Mouse (Mus musculus): Measurements from ENCODE around the gene Limch1. TPM values are rescaled to one million over a fixed set of nuclear protein-coding genes. Genes with fewer than 3 reads are reported as not detected.
A peak's percentile ranks its signal among the peaks of the same experiment; 100 is the strongest.

Limch1 gene
- polyA plus RNA-seq, 2 experiments, result 44.4 to 85.3 TPM

DNA sequence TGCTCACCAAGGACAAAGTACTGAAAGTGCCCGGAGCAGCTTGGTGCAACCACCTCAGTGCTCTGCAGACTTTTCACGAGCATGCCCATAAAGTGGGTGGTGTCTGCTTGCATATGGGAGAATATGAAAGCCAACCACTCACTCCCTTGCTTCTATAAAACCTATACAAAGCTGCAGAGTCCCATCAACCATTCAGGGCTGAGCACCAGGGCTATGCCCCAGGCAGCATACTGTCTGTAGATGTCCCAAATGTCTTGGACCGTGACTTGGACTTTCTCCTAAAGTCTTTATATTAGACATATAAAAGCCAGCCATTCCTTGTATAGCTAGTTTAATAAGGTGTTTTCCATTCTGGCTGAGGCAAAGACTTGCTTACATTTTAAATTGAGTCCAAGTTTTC is 47.6 kb downstream of the Limch1 start:
- Histone ChIP-seq H3K4me1 (ENCODE audit: control insufficient read depth, insufficient read depth, low read length) (peaks cover 30% of the 10 kb centered on the region), H3K4me2 (replicated peaks; ENCODE audit: low read depth, low read length, severe bottlenecking) (no peak overlapping the region), H3K9ac (ENCODE audit: low read depth, low read length, severe bottlenecking) (no peak overlapping the region), H3K36me3 (ENCODE audit: control insufficient read depth, insufficient read depth, low read length) (no peaks in the 10 kb centered on the region), H3K9me3 (ENCODE audit: control insufficient read depth, low read length) (no peaks in the 10 kb centered on the region), H3K27ac (replicated peaks; ENCODE audit: low read depth, low read length) (no peak overlapping the region), H3K27me3 (ENCODE audit: control insufficient read depth, insufficient read depth, low read length) (no peaks in the 10 kb centered on the region), H3K4me3 (replicated peaks; ENCODE audit: low read length) (no peak overlapping the region)
- TF ChIP-seq POLR2A (IDR thresholded peaks at IDR 0.05; ENCODE audit: borderline replicate concordance, extremely low read depth, insufficient read depth, insufficient read length), result no peak
- WGBS, result 45% methylated on average over 3 of the region's 3 CpGs
- ATAC-seq (ENCODE audit: low FRiP score, low read depth), result peak; percentile 84
- DNase-seq (ENCODE audit: low spot score), result peak; percentile 48

DNA sequence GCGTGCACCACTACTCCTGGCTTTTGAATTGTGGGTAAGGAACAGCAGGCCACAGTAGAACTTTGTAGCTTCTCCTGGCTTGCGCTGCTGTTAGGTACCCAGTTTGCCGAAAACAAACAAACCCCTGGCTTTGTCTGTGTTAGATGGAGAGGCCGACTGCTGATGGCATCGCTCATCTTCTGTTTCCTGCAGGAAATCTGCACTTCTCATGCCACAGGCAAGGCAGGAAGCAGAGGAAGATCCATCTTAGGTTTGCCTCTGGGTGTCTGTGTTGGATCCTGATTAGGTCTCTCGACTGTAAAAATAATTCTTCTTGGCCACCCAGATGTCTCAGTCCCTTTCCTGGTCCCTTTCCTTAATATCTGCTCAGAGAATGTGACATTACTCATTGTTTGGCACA is 51.7 kb downstream of the Limch1 start:
- Histone ChIP-seq H3K4me1 (ENCODE audit: control insufficient read depth, insufficient read depth, low read length) (peaks cover 44% of the 10 kb centered on the region), H3K36me3 (ENCODE audit: control insufficient read depth, insufficient read depth, low read length) (no peaks in the 10 kb centered on the region), H3K4me2 (replicated peaks; ENCODE audit: low read depth, low read length, severe bottlenecking) (no peak overlapping the region), H3K9ac (ENCODE audit: low read depth, low read length, severe bottlenecking) (no peak overlapping the region), H3K27me3 (ENCODE audit: control insufficient read depth, insufficient read depth, low read length) (no peaks in the 10 kb centered on the region), H3K27ac (replicated peaks; ENCODE audit: low read depth, low read length) (no peak overlapping the region), H3K4me3 (replicated peaks; ENCODE audit: low read length) (no peak overlapping the region), H3K9me3 (ENCODE audit: control insufficient read depth, low read length) (no peaks in the 10 kb centered on the region)
- no peak for TF ChIP-seq POLR2A (IDR thresholded peaks at IDR 0.05; ENCODE audit: borderline replicate concordance, extremely low read depth, insufficient read depth, insufficient read length)
- 81% methylated on average over 6 of the region's 6 CpGs for WGBS
- no peak for ATAC-seq (ENCODE audit: low FRiP score, low read depth)
- no peak for DNase-seq (ENCODE audit: low spot score)

DNA sequence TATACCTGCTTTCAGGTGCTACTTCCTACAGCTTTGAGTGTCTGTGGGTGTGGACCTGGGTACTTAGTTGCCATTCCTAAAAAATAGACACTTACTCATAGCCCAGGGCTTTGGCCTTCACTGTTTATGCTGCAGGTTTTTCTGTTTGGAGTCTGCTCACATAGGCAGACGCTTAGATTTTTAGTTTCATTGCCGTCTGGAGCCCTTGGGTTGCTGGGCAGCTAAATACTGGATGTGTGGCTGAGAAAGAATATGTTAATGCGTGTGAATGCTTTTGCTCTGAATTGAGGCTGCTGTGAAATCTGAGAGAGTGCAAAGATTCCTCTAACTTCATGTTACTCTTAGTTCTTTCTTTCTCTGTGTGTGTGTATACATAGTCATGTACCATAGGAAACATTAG is 52.5 kb downstream of the Limch1 start:
- no peak for DNase-seq (ENCODE audit: low spot score)
- Histone ChIP-seq H3K4me2 (replicated peaks; ENCODE audit: low read depth, low read length, severe bottlenecking) (no peak overlapping the region), H3K9ac (ENCODE audit: low read depth, low read length, severe bottlenecking) (peak overlapping the region; percentile 2; the same call in 1 of the 2 replicates), H3K4me3 (replicated peaks; ENCODE audit: low read length) (no peak overlapping the region), H3K27ac (replicated peaks; ENCODE audit: low read depth, low read length) (peak overlapping the region; percentile 13; the same call in 1 of the 2 replicates), H3K27me3 (ENCODE audit: control insufficient read depth, insufficient read depth, low read length) (no peaks in the 10 kb centered on the region), H3K9me3 (ENCODE audit: control insufficient read depth, low read length) (no peaks in the 10 kb centered on the region), H3K4me1 (ENCODE audit: control insufficient read depth, insufficient read depth, low read length) (peaks cover 38% of the 10 kb centered on the region), H3K36me3 (ENCODE audit: control insufficient read depth, insufficient read depth, low read length) (no peaks in the 10 kb centered on the region)
- no peak for TF ChIP-seq POLR2A (IDR thresholded peaks at IDR 0.05; ENCODE audit: borderline replicate concordance, extremely low read depth, insufficient read depth, insufficient read length)
- ATAC-seq (ENCODE audit: low FRiP score, low read depth), result no peak
- WGBS, result 25% methylated on average over 3 of the region's 3 CpGs

DNA sequence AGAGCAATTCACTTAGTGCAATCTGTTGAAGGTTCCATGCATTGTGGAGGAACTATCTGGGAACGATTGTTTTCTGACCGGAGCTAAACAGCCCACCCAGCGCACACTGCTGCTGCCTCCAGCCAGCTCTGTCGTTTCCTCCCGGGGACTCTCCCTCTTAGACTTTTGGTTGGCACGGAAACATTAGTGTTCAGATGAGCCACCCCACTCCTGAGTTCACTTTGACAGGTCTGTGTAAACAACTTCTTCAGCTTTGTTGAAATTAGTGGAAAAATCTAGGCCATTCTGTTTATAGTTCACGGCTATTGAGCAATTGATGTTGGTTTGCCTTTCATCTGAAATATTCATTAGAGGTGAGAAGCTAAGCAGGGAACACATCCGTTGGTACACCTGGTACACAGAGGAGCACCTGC is 53.0 kb downstream of the Limch1 start:
- TF ChIP-seq POLR2A (IDR thresholded peaks at IDR 0.05; ENCODE audit: borderline replicate concordance, extremely low read depth, insufficient read depth, insufficient read length), result no peak
- H3K27ac ChIP-seq (replicated peaks; ENCODE audit: low read depth, low read length), result no peak overlapping the region; the same call in 1 of the 2 replicates
- no peaks in the 10 kb centered on the region for H3K27me3 ChIP-seq (ENCODE audit: control insufficient read depth, insufficient read depth, low read length)
- H3K36me3 ChIP-seq (ENCODE audit: control insufficient read depth, insufficient read depth, low read length), result no peaks in the 10 kb centered on the region
- no peak overlapping the region for H3K4me2 ChIP-seq (replicated peaks; ENCODE audit: low read depth, low read length, severe bottlenecking)
- no peak overlapping the region for H3K9ac ChIP-seq (ENCODE audit: low read depth, low read length, severe bottlenecking)
- DNase-seq (ENCODE audit: low spot score) (no peak), ATAC-seq (ENCODE audit: low FRiP score, low read depth) (no peak)
- H3K4me1 ChIP-seq (ENCODE audit: control insufficient read depth, insufficient read depth, low read length), result peaks cover 33% of the 10 kb centered on the region
- H3K4me3 ChIP-seq (replicated peaks; ENCODE audit: low read length), result no peak overlapping the region
- WGBS, result 23% methylated on average over 8 of the region's 8 CpGs
- H3K9me3 ChIP-seq (ENCODE audit: control insufficient read depth, low read length), result no peaks in the 10 kb centered on the region

- H3K9me3 ChIP-seq (ENCODE audit: control insufficient read depth, low read length), result no peaks in the 10 kb centered on the region
- WGBS, result 31% methylated on average over 9 of the region's 9 CpGs
- H3K27ac ChIP-seq (replicated peaks; ENCODE audit: low read depth, low read length), result no peak overlapping the region
- no peak for ATAC-seq (ENCODE audit: low FRiP score, low read depth)
- DNase-seq (ENCODE audit: low spot score), result no peak
- no peak overlapping the region for H3K9ac ChIP-seq (ENCODE audit: low read depth, low read length, severe bottlenecking)
- H3K27me3 ChIP-seq (ENCODE audit: control insufficient read depth, insufficient read depth, low read length), result no peaks in the 10 kb centered on the region
- no peak for TF ChIP-seq POLR2A (IDR thresholded peaks at IDR 0.05; ENCODE audit: borderline replicate concordance, extremely low read depth, insufficient read depth, insufficient read length)
- no peak overlapping the region for H3K4me3 ChIP-seq (replicated peaks; ENCODE audit: low read length)
- no peak overlapping the region for H3K4me2 ChIP-seq (replicated peaks; ENCODE audit: low read depth, low read length, severe bottlenecking)
- H3K4me1 ChIP-seq (ENCODE audit: control insufficient read depth, insufficient read depth, low read length), result peaks cover 30% of the 10 kb centered on the region
- H3K36me3 ChIP-seq (ENCODE audit: control insufficient read depth, insufficient read depth, low read length), result no peaks in the 10 kb centered on the region
These were observed 54.6 kb downstream of the Limch1 start for GRCm38 (mm10) chr5:66800243-66800642.

DNA sequence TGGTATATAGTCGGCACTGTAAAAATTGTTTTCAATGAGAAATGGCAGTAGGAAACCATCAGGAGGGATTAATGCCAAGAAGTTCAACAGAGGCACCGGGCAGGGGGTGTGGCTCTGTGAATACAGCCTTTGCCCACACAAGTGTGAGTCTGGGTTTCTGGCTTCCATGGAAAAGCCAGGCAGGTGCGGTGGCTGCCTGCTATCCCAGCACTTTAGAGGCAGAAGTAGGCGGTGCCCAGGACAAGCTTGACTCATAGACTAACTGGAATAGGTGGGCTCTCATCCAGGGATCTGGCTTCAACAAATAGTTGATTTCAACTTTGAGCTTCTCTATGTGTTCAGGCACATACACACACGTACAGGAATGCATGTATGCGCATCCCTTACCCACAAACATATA is 55.4 kb downstream of the Limch1 start:
- Histone ChIP-seq H3K4me1 (ENCODE audit: control insufficient read depth, insufficient read depth, low read length) (peaks cover 30% of the 10 kb centered on the region), H3K9ac (ENCODE audit: low read depth, low read length, severe bottlenecking) (no peak overlapping the region), H3K4me2 (replicated peaks; ENCODE audit: low read depth, low read length, severe bottlenecking) (no peak overlapping the region), H3K27ac (replicated peaks; ENCODE audit: low read depth, low read length) (no peak overlapping the region), H3K9me3 (ENCODE audit: control insufficient read depth, low read length) (no peaks in the 10 kb centered on the region), H3K27me3 (ENCODE audit: control insufficient read depth, insufficient read depth, low read length) (no peaks in the 10 kb centered on the region), H3K4me3 (replicated peaks; ENCODE audit: low read length) (no peak overlapping the region), H3K36me3 (ENCODE audit: control insufficient read depth, insufficient read depth, low read length) (no peaks in the 10 kb centered on the region)
- DNase-seq (ENCODE audit: low spot score) (no peak), ATAC-seq (ENCODE audit: low FRiP score, low read depth) (no peak)
- WGBS, result 83% methylated on average over 6 of the region's 6 CpGs
- TF ChIP-seq POLR2A (IDR thresholded peaks at IDR 0.05; ENCODE audit: borderline replicate concordance, extremely low read depth, insufficient read depth, insufficient read length), result no peak
